Mouse (Mus musculus) thymus, postnatal 25 days (tissue): ENCODE measurements around the gene Cmtr1.
"Not testable (repeated sequence)": the region's sequence is repeated elsewhere in the genome, so short reads cannot be mapped to it uniquely, and the experiment has no call there.

Source experiments
- DNase-seq: peaks from one replicate; pipeline ENCODE4 v3.0.0; 2022

Cmtr1 gene

DNA sequence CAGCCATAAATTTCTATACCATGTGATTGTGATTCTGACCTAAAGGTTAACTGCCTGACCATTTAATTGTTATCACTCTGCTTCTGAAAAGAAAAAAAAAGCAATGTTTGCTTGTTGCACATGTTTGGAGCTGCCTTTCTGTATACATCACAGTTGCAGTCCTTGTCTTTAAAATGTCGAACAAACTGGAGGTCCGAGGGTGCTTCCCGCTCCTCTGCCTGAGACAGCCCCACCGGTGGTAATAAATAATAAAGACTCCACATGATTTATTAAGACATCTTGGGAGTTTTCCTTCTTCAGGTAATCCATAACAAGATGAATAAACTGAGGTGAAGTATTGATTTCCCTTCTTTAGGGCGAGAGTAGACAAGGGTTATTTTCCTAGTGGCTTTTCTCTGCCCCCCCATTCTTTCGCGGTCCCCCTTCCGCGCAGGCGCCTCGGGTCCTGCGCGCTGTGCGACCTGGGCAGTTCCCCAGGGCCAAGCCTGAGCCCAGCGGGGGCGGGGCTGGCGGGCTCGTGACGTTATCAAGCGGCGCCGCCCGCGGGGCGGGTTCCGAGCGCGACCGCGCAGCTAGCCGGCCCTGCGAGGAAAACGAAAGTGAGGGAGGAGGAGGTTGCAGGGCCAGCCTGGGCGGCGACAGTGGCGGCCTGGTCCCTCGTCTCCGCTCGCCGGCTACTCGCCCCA lies at the start of gene Cmtr1:
Cmtr1 (plus strand) TSS at position 520 of the 686 bp plus-strand sequence.
- DNase-seq = peak; percentile 96

DNA sequence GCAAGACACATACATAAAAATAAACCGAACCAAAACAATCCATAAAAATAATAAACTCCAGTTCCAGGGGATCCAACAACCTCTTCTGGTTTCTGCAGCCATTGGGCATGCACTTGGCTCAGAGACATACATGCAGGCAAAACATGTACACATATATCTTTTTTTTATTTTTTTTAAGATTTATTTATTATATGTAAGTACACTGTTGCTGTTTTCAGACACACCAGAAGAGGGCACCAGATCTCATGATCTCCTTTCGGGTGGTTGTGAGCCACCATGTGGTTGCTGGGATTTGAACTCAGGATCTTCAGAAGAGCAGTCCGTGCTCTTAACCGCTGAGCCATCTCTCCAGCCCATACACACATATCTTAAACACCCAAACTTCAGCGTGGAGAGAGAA lies 46.9 kb upstream of the Cmtr1 start:
- DNase-seq = not testable (repeated sequence)

GRCm38 (mm10) chr17:29614115-29615023 lies 46.0 kb upstream of the Cmtr1 start, which contains the start of the genes Rnf8 and Gm28043:
Gene Rnf8, plus strand, starts transcription at chr17:29614790.
Gene Gm28043, plus strand, starts transcription at chr17:29614876.
- peak; percentile 95 for DNase-seq

DNA sequence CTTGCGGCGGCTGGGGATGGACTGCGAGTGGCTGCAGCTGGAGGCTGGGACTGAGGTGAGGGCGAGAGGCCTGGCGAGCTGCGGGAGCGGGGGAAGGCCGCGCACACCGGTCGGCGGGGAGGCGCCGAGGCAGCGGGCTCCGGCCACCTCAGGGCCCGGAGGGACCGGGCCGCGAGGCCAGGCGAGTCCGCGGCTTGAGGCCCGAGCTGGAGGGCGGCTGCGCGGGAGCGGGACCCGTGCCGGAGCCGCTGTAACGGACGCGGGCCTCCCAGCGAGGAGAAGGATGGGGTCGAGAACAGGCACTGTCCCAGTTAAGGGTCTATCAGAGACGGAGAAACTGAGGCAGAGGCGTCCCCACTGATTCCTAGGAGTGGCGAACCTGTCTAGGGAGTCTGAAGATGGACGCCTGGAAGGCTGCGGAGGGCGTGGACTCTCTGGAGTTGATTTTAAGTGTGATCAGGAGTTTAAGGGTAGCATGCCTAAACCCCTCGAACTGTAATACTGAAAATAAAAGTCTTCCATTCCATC lies 45.3 kb upstream of the Cmtr1 start:
- no peak for DNase-seq

- no peak for DNase-seq
These were observed 44.8 kb upstream of the Cmtr1 start for GRCm38 (mm10) chr17:29615616-29616015.

GRCm38 (mm10) chr17:29619231-29619630 lies 41.2 kb upstream of the Cmtr1 start:
- DNase-seq = no peak

DNA sequence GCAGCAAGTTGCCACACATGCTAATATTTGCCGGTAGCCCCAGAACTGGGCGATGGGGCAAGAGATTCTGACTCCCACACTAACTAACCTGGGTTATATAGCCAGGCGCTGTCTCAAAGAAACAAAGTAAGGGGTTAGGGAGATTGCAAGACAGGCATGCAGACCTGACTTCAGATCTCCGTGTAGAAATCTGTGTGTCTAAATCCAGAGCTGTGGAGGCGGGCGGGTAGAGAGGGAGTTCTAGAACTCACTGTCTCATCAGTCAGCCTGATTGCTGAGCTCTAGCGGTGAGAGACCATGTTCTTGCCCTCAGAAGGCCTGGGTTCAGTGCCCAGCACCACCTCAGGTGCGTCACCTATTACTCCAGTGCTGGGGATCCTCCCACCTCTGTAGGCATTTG lies 36.9 kb upstream of the Cmtr1 start:
- no peak for DNase-seq

- no peak for DNase-seq
These were observed 33.1 kb upstream of the Cmtr1 start for GRCm38 (mm10) chr17:29627285-29627684.

DNA sequence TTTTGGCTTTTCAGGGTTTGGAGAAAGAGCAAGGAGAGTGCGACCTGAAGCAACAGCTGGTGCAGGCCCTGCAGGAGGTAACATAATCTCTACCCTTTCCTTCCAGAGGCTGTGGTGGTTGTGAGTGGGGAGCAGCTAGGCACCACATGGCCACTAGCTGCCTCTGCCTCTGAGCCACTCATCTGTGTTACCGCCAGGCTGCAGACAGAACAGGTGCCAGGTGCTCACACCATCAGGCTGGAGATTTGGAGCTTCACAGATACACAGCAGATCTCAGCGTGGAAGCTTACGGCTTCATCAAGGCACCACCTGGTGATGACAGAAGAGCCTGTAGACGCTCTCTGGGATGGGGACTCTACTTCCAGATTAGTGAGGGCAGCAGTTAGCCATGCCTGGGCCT lies 31.4 kb upstream of the Cmtr1 start:
- no peak for DNase-seq

DNA sequence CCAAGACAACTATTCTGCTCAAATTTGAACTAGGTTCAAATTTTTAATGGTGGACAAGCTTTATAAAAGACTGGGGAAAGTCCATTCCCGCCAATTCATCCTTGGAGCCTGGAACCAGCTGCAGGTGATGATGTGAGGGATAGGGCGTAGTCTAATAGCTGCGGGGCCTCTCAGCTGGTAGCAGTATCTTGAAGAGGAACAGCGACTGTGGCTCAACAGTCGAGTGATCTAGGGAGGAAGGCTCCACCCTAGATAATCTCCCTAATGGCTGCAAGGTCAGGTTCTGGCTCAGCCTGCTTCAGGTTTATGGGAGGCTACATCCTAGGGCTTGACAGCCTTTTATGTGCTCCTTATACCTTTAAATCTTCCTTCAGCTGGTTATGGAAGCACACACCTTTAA lies 30.8 kb upstream of the Cmtr1 start:
- no peak for DNase-seq

DNA sequence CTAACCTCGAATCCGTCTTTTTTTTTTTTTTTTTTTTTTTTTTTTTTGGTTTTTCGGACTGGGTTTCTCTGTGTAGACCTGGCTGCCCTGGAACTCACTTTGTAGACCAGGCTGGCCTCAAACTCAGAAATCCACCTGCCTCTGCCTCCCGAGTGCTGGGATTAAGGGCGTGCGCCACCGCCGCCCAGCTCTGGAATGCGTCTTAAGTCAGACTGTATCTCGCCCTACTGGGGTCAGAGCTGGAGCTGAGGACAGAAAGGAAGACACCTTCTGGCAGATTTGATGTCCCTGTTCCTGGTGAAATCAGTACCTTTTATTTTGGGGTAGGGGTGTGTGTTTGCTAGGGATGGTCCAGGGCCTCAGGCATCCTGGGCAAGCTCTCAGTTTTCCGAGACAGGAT lies 28.1 kb upstream of the Cmtr1 start:
- no peak for DNase-seq

GRCm38 (mm10) chr17:29635492-29635891 lies 24.9 kb upstream of the Cmtr1 start:
- DNase-seq = no peak

DNA sequence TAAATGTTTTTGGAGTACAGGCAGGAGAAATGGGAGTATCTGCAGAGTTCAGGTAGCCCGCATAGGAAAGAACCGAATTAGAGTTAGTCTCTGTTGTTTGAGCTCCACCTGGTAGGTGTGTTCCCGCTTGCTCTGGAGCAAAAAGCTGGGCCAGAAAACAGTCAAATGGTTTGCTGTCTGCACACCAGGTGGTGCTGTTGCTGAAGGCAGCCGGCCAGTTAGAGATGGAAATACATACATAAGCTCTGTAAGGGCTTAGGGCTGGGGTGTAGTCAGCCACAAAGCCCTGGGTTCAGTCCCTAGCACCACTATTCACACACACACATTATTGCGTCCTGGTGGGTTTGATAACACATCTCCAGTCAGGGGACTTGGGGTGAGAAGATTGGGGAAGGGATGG lies 24.3 kb upstream of the Cmtr1 start:
- peak; percentile 29 for DNase-seq

GRCm38 (mm10) chr17:29637377-29637776 lies 23.0 kb upstream of the Cmtr1 start:
- no peak for DNase-seq

DNA sequence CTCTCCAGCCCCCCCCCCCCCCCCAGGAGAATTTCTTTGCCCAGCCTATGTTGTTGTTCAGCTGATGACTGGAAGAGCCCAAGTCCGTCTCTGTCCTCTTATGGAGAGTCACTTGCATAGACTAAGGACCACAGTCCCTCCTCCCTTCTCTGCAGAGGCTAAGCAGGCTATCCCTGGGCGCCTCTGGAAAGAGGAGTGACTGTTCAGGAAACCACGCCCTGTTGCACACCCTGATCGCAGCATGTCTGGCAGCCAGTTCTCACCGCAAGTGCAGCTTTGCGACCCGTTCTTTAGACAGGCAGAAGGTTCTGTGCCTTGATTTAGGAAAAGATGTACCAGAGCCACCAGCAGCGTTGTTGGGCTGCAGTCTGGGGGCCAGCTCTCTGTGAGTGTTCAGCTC lies 22.5 kb upstream of the Cmtr1 start:
- DNase-seq = peak; percentile 15

DNA sequence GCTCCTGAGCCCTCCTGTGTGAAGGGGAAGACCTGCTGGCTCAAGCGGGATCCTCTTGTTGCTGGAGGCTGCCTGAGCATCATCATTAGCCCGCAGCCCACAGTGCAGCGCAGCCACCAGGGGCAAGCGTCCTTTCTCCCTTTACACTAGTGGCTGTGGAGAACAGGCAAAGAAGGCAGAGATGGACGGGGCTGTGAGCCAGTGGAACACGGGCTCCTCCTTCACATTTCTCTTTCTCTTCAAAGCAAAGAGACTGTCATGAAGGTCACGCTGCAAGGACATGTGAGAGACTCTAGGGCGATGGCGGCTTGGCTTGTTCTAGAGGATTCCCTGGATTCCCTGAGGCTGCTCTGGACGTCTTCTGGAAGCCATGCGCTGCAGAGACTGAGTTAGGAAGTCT lies 19.4 kb upstream of the Cmtr1 start:
- DNase-seq = no peak

GRCm38 (mm10) chr17:29642219-29642618 lies 18.2 kb upstream of the Cmtr1 start:
- DNase-seq = no peak

- DNase-seq = no peak
These were observed 2.1 kb upstream of the Cmtr1 start for GRCm38 (mm10) chr17:29658249-29658648.

DNA sequence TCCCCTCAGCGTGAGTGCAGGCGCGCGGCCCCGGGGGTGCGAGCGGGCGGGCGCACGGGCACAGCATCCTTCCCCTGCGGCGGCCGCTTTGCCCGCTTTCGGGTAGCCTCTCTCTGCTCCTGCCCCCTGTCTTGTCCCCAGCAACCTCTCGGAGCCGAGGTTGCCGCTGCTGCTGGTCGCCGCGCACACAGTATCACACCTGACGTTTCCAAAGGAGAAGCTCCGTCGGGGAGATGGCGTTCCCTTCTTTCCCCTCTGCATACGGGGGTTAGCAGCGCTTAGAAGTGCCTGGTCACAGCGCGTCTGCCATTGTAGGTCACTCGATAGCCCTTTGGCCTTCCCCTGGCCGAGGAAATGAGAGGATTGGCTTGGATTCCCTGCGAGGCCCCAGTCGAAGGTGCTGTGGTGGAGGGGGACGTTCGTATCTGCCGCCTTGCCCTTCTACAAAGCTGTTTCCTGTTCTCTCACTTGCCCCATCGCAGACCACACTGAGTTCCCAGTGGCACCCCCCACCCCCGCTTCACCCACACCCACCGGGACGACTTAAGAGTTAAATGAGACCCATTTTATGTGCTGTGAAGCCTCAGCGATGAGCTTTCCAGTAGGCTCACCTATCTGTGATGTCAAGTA lies 482 bp downstream of the Cmtr1 start:
- DNase-seq = peak; percentile 56

DNA sequence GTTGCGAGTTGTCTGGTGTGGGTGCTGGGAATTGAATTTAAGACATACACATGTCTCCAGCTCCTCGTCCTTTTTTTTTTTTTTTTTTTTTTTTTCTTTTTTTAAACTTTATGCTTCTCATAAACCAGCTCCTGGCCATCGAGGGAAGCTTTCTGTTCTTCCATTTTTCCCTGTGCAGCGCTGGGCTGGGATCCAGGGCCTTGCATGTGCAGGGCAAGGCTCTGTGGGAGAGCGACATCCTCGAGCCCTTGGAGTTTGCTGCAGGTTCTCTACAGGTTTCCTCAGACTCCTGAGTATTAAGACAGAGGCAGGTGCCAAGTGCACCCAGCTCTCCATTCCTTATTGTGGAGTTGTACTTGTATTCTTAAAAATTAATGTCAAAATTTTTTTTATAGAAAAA lies 1.8 kb downstream of the Cmtr1 start:
- no peak for DNase-seq

DNA sequence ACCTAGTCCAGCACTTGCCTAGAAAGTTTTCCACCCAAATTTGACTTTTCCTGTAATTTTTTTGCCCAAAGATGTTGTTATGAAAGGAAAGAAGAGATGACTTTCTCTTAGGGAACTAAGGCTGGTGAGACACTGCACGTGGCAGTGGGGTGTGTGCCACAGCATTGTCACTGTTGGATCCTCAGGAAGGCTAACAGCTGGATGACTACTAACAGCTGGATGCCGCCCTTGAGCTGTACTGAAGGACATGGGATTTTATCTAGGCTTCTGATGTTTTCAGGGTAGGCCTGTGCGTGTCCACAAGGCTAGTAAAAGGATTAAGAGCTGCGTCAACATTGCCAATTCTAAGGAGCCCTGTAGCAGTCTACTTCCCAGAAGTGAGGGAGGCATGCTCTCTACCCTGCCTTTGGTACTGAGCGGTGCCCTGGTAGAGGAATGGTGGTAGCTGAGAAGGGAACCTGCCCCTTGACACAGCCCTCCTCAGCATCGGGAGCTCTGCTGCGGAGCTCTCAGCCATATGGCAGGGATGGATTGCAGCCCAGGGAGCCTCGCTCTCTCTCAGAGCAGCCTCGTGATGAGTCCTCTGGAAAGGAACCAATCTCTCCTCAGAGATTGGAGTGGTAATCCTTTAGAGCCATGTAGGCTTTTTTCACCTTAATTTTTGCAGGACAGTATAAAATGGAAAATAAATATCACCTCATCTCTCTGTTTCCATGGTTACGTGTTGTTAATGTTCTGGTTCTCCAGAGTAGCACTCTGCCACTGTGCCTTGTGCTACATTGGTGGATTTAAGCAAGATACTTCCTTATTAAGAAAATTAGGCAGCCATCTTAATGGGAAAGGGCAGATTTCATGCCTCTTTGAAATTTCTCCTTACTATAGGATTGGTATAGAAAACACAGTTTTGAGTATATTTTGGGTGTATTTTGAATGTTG lies 7.9 kb downstream of the Cmtr1 start:
- no peak for DNase-seq

DNA sequence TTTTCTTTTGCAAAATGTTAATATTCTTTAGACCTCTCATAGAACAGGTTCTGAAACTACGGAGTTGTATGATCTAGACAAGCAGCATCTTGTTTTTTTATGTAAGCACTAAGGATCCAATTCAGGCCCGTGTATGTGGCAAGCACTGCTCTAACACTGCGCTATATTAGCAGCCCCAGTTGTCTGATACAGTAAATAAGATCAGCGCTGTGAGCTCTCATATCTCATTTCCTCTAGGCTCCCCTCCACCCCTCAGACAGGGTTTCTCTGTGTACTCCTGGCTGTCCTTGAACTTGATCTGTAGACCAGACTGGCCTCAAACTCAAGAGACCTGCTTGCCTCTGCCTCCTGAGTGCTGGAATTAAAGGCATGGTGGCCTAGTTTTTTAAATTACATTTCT lies 8.6 kb downstream of the Cmtr1 start:
- DNase-seq = no peak
